Mouse (Mus musculus): ENCODE results near the gene Fam214b. TPM values are rescaled to one million over a fixed set of nuclear protein-coding genes. Genes with fewer than 3 reads are reported as not detected.

The Fam214b gene
- polyA plus RNA-seq, 1 experiment, result 27.6 TPM

GRCm38 (mm10) chr4:43038567-43039495 is 7.2 kb downstream of the Fam214b start:
- no peak for DNase-seq (ENCODE audit: low read depth)

GRCm38 (mm10) chr4:43037860-43038566 is 8.0 kb downstream of the Fam214b start:
- no peak for DNase-seq (ENCODE audit: low read depth)

- DNase-seq (ENCODE audit: low read depth), result no peak
These were observed 9.7 kb downstream of the Fam214b start for GRCm38 (mm10) chr4:43036356-43036755.

- no peak for DNase-seq (ENCODE audit: low read depth)
These were observed 10.2 kb downstream of the Fam214b start for GRCm38 (mm10) chr4:43035851-43036250.

GRCm38 (mm10) chr4:43033481-43033880 is 12.5 kb downstream of the Fam214b start:
- DNase-seq (ENCODE audit: low read depth), result no peak

GRCm38 (mm10) chr4:43032501-43032900 is 13.5 kb downstream of the Fam214b start:
- no peak for DNase-seq (ENCODE audit: low read depth)

- DNase-seq (ENCODE audit: low read depth), result no peak
These were observed 14.6 kb downstream of the Fam214b start, which contains the start of gene Stoml2 for GRCm38 (mm10) chr4:43031237-43031995. Gene Stoml2 (minus strand): TSS chr4:43031710.

GRCm38 (mm10) chr4:43030780-43031230 is 15.2 kb downstream of the Fam214b start:
- DNase-seq (ENCODE audit: low read depth), result no peak

- DNase-seq (ENCODE audit: low read depth), result no peak
These were observed 15.7 kb downstream of the Fam214b start for GRCm38 (mm10) chr4:43030352-43030751.

GRCm38 (mm10) chr4:43029749-43030148 is 16.3 kb downstream of the Fam214b start:
- DNase-seq (ENCODE audit: low read depth), result no peak

- no peak for DNase-seq (ENCODE audit: low read depth)
These were observed 16.9 kb downstream of the Fam214b start for GRCm38 (mm10) chr4:43029121-43029520.

GRCm38 (mm10) chr4:43025084-43025960 is 20.7 kb downstream of the Fam214b start, which contains the start of gene Pigo:
Gene Pigo (minus strand): TSS chr4:43025819.
- no peak for DNase-seq (ENCODE audit: low read depth)

GRCm38 (mm10) chr4:43024673-43025072 is 21.3 kb downstream of the Fam214b start:
- DNase-seq (ENCODE audit: low read depth), result no peak

- no peak for DNase-seq (ENCODE audit: low read depth)
These were observed 24.7 kb downstream of the Fam214b start for GRCm38 (mm10) chr4:43021341-43021740.

GRCm38 (mm10) chr4:43020876-43021275 is 25.1 kb downstream of the Fam214b start:
- DNase-seq (ENCODE audit: low read depth), result no peak

GRCm38 (mm10) chr4:43019641-43020465 is 26.2 kb downstream of the Fam214b start:
- no peak for DNase-seq (ENCODE audit: low read depth)

- DNase-seq (ENCODE audit: low read depth), result no peak
These were observed 26.8 kb downstream of the Fam214b start for GRCm38 (mm10) chr4:43019176-43019575.

- DNase-seq (ENCODE audit: low read depth), result no peak
These were observed 27.9 kb downstream of the Fam214b start for GRCm38 (mm10) chr4:43018156-43018555.

GRCm38 (mm10) chr4:43012091-43012490 is 33.9 kb downstream of the Fam214b start:
- no peak for DNase-seq (ENCODE audit: low read depth)
